Mouse (Mus musculus) c-Kit-negative CD71-positive TER-119-positive erythroid progenitor cells, embryonic 14.5 days (primary cell): ENCODE data around the gene Ttll9.

Source experiments
- DNase-seq: peaks from one replicate; pipeline ENCODE4 v3.0.0-alpha.2; 2013; ENCODE audit warnings: low read depth, low spot score

The Ttll9 gene

GRCm38 (mm10) chr2:153049997-153050358 is 87.7 kb downstream of the Ttll9 start:
- no peak for DNase-seq

DNA sequence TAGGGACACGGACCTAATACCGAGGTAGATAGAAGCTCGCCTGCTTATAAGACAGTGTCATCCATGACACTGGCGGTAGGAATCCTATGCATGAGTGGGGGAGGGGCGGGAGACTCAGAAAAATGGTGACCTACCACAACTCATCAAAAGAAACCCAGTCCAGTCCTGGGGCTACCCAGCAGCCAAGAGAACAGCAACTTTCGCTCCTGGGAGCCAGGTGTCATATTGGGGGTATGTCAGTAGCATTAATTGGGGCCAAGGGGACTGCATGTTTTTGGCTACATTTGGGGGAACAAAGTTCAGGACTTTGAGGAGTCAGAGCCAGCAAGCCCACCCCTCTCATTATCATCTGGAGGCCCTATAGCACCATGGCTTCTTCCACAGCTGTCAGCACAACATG is 88.8 kb downstream of the Ttll9 start:
- DNase-seq: no peak

DNA sequence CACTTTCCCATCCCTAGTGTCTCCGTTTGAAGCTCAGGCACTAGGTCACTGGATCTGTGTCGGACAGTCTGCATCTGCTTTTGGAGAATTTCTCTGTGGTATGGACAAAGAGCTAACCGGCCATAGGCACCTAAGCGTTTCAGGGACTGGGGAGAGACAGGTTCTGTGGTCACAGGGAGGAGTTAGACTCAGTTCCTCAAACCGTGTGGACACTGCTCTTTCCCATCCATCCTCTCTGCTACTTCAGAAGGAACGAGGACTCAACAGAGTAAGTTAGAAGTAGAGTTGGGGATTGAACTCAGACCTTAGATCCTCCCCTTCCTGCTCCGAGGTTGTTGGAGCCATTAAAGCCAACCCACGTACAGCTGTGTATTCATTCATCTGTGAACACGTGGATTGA is 89.3 kb downstream of the Ttll9 start:
- no peak for DNase-seq

GRCm38 (mm10) chr2:153052700-153053351 is 90.5 kb downstream of the Ttll9 start:
- DNase-seq: no peak

DNA sequence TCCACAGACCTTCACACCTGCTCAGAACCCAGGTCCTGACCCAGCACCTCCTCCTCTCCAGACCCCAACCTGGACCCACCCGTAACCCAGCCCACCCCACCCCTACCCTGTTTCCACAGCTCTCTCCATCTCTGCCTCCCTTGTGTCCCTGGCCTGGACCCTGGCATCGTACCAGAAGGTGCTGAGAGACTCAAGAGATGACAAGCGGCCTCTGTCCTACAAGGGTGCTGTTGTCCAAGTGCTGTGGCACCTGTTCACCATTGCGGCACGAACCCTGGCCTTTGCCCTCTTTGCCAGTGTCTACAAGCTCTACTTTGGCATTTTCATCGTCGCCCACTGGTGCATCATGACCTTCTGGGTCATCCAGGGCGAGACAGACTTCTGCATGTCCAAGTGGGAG is 91.6 kb downstream of the Ttll9 start:
- no peak for DNase-seq

DNA sequence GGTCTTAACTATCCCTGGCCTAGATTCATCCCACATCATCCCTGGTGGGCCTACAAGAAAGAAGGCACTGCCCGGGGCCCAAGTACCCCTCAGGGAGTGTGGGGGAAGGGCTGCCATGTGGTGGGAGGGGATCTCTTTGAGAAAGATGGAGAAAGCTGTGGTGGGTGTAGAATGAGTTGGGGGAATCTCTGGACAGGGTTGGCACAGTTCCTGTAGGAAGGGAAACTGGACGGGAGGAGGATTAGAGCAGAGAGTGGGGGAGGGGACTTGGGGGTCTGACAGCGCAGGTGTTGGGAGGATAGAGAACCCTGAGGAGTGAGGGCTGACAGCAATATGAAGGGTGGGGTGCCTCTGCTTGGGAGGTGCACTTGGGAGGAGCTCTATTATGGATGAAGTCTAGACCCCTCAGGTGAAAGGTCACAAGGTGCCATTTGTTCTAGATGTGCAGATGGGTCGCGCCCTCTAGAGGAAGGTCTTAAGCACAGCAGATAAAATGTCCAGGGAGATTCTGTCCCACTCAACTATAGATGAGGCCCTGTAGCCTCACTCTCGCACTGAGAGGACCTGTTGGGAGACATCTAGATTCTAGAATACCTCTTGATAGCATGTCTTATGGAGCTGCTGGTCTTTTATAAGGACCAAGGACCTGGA is 93.1 kb downstream of the Ttll9 start:
- no peak for DNase-seq
